Mouse (Mus musculus) brain, embryonic 14.5 days (tissue): ENCODE measurements at regions not wholly inside any gene's neighbourhood (a gene's known extent, or its start where the extent isn't known, plus 50 kb on each side); places are given as distances from the start of the nearest gene placed in this dataset.
A peak's percentile ranks its signal among the peaks of the same experiment; 100 is the strongest.

Experiments
- DNase-seq: peaks from one replicate; pipeline ENCODE4 v3.0.0-alpha.2; 2011; ENCODE audit warnings: low read depth
- CTCF ChIP-seq: fragments of 200-500 bp; IDR thresholded peaks from 2 replicates; pipeline ENCODE4 v1.5.1; 2012; ENCODE audit warnings: inconsistent platforms, mild to moderate bottlenecking, moderate library complexity, borderline replicate concordance; ENCODE audit not compliant: insufficient read depth, insufficient read length; ENCODE audit errors: extremely low read depth
- POLR2A ChIP-seq: fragments of 200-500 bp; IDR thresholded peaks from 2 replicates; pipeline ENCODE4 v1.6.1; 2012; ENCODE audit warnings: mild to moderate bottlenecking, inconsistent platforms, borderline replicate concordance; ENCODE audit not compliant: poor library complexity, insufficient read depth, insufficient read length, severe bottlenecking; ENCODE audit errors: extremely low read depth

DNA sequence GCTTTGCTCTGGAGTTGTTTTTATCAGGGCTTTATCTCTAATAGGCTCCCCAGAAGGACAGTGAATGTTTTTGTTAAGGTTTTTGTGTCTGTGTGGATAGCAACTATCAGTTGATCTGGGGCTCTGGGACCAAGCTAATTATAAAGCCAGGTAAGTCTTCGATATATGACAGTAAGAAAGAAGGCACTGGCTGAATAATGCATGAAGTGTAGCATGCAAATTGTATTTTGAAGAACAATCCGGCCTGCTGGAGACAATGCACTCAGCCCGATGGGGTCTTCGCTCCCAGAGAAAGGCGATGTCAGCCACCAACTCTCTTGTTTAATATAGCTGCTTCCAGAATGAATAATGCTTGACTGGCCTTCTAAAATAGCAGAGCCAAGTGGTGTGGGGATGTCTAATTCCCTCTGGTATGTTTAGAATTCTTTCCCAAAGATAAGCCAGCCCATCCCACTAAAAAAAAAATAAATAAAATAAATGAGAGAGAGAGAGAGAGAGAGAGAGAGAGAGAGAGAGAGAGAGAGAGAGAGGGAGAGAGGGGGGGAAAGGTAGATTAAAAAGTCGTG, 68.6 kb downstream of the Dad1 start:
- TF ChIP-seq POLR2A = no peak
- TF ChIP-seq CTCF = no peak
- peak; percentile 52 for DNase-seq

DNA sequence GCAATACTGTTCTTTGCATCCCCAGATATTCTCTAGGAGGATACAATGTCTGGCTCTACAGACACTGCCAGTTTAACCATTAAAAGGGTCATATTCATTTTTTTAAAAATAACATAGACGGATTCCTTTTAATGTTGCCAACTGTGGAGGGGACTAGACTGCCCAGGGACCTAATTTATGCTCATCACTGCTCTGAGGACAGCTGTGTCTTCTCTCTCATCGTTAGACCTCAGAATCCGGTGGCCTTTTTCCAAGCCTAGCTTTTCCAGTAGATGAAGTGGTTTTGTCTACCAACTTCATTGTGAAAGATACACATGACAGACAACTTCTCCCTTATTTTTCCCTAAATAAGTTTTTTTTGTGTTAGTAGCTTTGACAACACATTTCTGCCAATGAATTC, 70.0 kb downstream of the Dad1 start:
- DNase-seq = no peak
- TF ChIP-seq CTCF (no peak), POLR2A (no peak)

DNA sequence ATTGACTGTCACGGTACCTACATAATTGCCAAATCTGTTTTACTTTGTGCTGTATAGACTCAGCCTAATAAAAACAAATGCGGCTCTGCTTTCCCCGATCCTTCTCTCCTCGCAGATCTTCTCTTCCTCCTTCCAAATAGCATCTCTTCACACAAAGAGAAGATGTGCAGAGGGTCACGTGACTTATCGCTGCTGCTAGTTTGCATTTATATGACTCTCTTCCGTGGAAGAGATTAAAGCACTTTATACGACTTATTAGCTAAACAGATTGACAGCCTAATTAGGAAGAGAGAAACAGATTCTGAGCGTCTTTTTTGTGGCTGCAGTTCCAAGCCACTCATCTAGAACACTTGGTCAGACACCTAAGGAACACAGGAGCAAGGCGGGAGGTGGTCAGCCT, 71.1 kb downstream of the Dad1 start:
- TF ChIP-seq CTCF (no peak), POLR2A (no peak)
- DNase-seq = peak; percentile 75

DNA sequence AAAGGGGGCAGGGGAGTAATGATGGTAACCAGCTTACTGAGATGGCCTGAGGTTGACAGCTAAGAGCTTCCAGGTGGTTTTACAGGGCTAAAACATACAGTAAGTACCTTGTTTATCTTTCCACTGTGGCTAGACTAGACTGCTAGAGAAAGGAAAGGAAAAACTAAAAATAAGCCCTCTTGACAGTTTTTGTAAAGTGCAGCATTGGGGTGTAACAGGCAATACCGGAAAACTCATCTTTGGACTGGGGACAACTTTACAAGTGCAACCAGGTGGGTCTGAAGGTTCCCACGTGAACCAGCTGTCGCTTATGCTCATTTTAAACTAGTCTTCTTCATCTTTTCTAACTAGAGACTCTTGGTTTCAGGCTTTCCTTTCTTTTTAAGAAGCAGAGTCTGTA, 72.6 kb downstream of the Dad1 start:
- TF ChIP-seq CTCF (no peak), POLR2A (no peak)
- no peak for DNase-seq

DNA sequence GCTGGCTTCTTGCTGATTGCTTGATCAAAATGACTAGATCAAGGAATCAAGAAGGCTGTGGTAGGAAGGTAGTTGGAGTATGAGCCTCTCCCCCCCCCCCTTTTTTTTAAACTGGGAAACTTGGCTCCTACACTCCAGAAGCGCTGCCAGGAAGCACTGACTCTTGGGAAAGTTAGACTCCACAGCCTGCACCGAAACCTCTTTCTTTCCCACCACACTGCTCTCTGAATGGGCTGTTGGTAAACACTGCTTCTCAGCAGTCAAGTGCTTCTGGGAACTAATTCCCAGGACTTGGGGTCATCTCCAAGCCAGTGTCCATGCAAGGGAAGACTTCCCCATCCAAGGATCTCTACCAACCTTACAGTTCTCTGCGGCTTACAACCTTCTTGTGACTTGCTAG, 73.2 kb downstream of the Dad1 start:
- TF ChIP-seq POLR2A (no peak), CTCF (no peak)
- no peak for DNase-seq

DNA sequence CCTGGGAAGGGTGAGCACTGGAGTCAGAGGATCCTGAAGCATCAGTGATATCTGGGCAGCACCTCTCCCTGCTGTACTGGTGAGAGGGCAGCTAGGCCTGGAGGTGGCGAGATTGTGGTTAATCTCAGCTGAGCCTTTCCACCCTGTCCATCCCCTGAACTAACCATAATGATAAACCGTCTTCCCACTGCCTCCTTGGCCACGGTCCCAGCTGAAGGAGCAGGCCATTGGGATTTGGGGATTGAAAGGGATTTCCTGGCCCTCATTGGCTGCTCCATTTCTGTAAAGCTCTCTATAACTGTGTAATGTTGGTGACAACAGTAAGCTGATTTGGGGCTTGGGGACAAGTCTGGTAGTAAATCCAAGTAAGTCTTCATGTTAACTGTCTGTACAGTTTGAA, 73.6 kb downstream of the Dad1 start:
- DNase-seq = no peak

DNA sequence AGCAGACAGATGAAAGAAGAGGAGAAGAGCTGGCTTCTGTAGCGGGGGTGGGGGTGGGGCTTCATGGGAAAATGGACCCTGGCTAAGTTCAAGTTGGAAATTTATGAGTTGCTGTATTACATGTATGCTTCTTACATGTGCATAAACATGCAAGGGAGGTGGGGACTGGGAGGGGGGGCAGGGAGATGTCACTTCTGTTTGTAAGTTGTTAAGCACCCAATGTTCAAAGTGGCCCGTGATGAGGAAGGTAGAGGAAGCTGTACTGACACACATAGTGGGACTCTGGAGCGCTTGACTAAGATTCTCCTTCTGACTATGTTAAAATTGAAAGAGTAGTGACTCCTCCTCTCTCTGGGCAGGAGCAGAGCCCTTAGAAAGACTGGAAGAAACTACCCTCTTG, 75.0 kb downstream of the Dad1 start:
- no peak for TF ChIP-seq POLR2A
- TF ChIP-seq CTCF = no peak
- no peak for DNase-seq

More for the DNA sequence above, 73.6 kb downstream of the Dad1 start:
- TF ChIP-seq POLR2A = no peak
- TF ChIP-seq CTCF = no peak

DNA sequence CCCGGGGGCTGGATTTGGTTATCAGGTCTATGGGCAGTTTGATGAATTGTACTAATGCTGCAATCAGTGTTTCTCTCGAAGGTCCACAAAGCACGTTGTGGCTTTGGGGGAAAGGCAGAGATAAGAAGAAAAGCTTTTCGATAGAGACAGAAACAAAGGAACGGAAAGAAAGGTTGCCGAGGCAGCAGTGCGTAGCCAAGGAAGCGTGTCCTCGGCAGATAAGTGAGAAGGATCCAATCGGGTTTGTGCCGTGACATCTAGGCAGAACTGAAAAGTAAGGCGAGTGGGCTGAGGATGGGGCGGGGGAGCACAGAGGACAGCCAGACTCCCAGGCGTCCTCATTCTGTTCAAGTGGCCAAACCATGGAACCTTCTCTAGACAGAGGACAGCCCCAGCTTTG, 77.4 kb downstream of the Dad1 start:
- TF ChIP-seq CTCF (no peak), POLR2A (no peak)
- peak; percentile 53 for DNase-seq

DNA sequence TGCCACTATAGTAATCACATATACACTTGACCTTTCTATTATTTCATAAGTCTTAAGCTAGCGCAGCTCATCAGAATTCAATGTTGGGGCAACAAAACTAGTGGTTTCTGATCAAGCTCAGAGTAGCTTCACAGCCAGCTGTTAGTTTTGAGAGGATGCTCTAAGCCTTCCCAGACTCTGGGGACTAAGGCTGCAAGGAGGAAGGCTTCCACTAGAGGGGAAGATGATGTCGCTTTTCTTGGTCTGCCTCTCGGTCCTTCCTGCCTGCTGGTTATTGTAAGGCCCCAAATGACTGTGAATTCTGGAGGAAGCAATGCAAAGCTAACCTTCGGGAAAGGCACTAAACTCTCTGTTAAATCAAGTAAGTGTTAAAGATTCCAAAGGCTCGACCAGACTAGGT, 78.4 kb downstream of the Dad1 start:
- peak; percentile 9; the same call in 1 of the 2 replicates for TF ChIP-seq CTCF
- no peak for TF ChIP-seq POLR2A
- no peak for DNase-seq

DNA sequence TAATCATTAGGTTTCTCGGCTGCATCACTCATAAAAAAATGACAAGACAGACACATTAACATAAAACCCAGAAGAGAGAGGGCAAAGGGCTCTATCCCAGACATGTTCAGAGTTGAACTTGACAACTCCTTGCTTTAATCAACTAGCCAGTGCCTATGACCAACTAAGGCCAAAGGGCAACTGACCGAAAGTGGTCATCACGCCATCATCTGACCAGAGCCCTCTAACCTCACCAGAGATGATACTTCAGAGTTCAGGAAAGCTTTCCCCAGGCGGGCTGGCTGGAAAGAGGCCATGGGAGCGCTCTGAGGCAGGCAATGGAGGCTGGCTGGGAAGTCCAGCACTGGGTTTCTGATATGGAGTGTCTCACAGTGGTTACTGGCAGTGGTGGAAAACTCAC, 80.6 kb downstream of the Dad1 start:
- no peak for DNase-seq
- no peak for TF ChIP-seq POLR2A
- no peak for TF ChIP-seq CTCF

DNA sequence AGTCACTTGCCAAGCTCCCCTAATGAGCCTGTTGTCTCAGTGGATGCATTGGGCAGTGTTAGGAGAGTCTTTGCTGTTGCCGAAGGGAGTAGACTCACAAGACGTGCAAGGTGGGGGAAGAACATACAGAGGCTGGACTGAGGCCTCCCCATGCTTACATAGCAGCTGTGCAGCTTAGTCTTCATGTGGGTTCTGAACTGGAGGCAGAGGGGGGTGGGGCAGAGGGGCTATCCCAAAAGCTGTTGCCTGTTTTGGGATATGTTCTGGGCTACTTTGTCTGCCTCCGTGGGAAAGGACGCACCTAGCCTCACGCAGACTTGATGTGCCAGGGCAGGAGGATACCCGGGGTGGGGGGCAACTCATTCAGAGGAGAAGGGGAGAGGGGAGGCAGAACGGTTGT, 84.7 kb downstream of the Dad1 start:
- TF ChIP-seq POLR2A (no peak), CTCF (no peak)
- DNase-seq = no peak

DNA sequence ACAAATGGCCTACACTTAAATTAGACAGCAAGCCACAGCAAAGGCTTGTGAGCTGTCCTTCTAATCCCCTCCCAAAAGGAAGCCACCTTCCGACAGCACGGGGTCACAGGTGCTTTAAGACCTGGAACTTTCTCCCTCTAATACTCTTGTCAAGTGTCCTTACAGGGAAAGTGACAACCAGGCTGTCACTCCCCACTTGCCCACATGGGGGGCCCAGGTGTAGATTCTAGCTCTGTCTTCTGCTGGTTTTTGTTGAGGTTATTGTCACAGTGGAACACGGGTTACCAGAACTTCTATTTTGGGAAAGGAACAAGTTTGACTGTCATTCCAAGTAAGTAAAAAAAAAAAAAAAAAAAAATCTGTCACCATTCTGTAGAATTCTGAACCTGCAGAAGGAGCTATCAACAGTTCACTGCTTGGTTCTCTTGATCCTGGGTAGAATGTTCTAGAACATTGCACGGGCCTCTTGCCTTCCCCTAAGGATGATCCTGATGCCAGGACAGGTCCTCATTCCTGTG, 85.4 kb downstream of the Dad1 start:
- no peak for DNase-seq
- TF ChIP-seq CTCF (no peak), POLR2A (no peak)
